Mouse (Mus musculus) kidney, embryonic 15.5 days (tissue): Measurements from ENCODE around the gene Hmga1. TPM values are rescaled to one million over a fixed set of nuclear protein-coding genes. Genes with fewer than 3 reads are reported as not detected.

Source experiments
- ATAC-seq: fragments of 200-750 bp; cut with Nextera tagmentation; replicated peaks from 2 replicates; pipeline ENCODE4 v1.8.0; 2017; ENCODE audit warnings: moderate TSS enrichment; ENCODE audit not compliant: low FRiP score
- H3K27ac ChIP-seq: fragments of 300-500 bp; sonication (generic); 2 replicates; pipeline ENCODE4 v1.5.1; 2015; ENCODE audit warnings: mild to moderate bottlenecking, inconsistent platforms
- H3K27me3 ChIP-seq: fragments of 300-500 bp; sonication (generic); 2 replicates; pipeline ENCODE4 v1.6.1; 2015; ENCODE audit warnings: inconsistent platforms
- H3K36me3 ChIP-seq: fragments of 300-500 bp; sonication (generic); 2 replicates; pipeline ENCODE4 v1.6.1; 2015; ENCODE audit warnings: inconsistent platforms
- H3K4me1 ChIP-seq: fragments of 300-500 bp; sonication (generic); 2 replicates; pipeline ENCODE4 v1.6.1; 2015; ENCODE audit warnings: inconsistent platforms
- H3K4me2 ChIP-seq: fragments of 300-500 bp; sonication (generic); 2 replicates; pipeline ENCODE4 v1.6.1; 2015; ENCODE audit warnings: moderate library complexity, mild to moderate bottlenecking, inconsistent platforms
- H3K4me3 ChIP-seq: fragments of 300-500 bp; sonication (generic); replicated peaks from 2 replicates; pipeline ENCODE4 v1.5.1; 2015; ENCODE audit warnings: mild to moderate bottlenecking, inconsistent platforms
- H3K9ac ChIP-seq: fragments of 300-500 bp; sonication (generic); 2 replicates; pipeline ENCODE4 v1.6.1; 2015; ENCODE audit warnings: mild to moderate bottlenecking, inconsistent platforms
- H3K9me3 ChIP-seq: fragments of 300-500 bp; sonication (generic); replicated peaks from 2 replicates; pipeline ENCODE4 v1.6.1; 2016; ENCODE audit warnings: inconsistent platforms
- WGBS: fragments of 180-500 bp; shearing (Covaris S2); methylation state at CpG from one replicate; pipeline ENCODE4 v1.1.7; 2015; ENCODE audit warnings: mixed read lengths; 5-methylcytosine and 5-hydroxymethylcytosine counted together
- polyA plus RNA-seq: library from polyadenylated mRNA; unstranded; fragments of >200 nt; fragmentation: Nextera tagmentation; extraction: Ambion mirVana; gene quantifications from 2 replicates; pipeline ENCODE4 v1.2.1, GENCODE M21; 2015

Gene Hmga1
- polyA plus RNA-seq, 1 experiment from 2014 or later: 269 TPM

DNA sequence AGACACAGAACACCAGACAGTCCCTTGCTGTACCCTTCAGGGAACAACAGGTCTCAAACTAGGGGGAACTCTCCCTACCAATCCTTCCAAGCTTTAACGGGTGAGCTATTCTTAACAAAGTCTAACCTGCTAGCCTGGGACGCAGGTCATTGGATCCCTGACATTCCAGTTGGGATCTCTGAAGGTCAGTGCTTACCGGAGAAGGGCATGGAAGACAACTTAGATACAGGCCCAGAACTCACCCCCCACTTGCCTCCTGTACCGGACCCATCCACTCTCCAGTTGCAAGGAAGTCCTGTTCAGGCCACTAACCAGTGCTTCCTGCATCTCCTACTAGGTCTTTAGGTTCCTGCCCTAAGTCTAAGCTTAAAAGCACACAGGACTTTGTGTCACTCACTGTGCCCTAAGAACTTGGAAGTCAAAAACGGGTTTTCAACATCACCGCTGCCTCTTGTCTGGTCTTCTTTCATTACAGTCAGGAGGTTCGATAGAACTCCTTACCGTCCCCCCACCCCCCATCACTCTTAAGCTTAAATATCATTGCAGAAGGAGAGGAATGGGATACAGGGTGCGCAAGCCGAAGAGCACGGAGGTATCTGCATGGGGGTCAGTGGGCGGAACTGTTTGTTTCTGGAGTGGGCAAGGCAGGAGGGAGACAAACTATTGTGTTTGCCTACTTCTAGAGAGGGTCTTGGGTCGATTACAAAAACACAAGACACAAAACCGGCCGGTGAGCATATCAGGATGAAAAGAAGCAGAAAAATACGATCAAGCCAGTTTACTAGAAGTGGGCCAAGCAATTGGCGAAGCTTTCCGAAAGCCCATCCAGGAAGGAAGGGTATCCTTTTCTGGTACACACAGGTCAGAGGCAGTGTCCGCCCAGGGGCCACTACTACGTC is 2.0 kb upstream of the Hmga1 start:
- Histone ChIP-seq H3K9ac (peak overlapping the region; percentile 90), H3K4me1 (peaks cover 45% of the 10 kb centered on the region), H3K36me3 (no peaks in the 10 kb centered on the region), H3K4me3 (peak overlapping the region; percentile 86), H3K27me3 (no peaks in the 10 kb centered on the region), H3K4me2 (peak overlapping the region; percentile 90), H3K9me3 (no peaks in the 10 kb centered on the region), H3K27ac (peak overlapping the region; percentile 98)
- 48% methylated on average over 20 of the region's 20 CpGs for WGBS
- ATAC-seq: no peak

DNA sequence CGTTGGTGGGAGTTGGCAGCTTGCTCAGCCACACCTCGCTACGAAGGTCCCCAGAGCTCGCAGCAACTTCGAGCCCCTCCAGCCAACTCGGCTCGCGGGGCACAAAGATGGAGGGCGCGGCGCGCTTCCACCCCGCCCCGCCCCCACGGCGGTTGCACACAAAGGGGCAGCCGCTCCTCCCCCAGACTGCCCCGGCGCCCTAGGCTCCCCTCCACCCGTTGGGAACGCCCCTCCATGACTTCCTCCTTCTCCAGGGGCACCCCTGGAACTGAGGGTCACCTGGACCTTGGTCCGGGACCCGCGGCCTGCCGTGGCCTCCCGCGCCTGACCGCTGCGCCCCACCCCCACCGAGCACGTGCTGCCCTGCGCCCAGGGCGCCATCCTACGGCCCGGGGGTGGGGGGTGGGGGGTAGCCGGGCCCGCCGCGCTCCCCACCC is 1.2 kb upstream of the Hmga1 start:
- Histone ChIP-seq H3K36me3 (peaks cover 3% of the 10 kb centered on the region; the same call in 1 of the 2 replicates), H3K9me3 (no peaks in the 10 kb centered on the region), H3K9ac (peak overlapping the region; percentile 90), H3K4me1 (peaks cover 46% of the 10 kb centered on the region), H3K4me3 (peak overlapping the region; percentile 86), H3K27me3 (no peaks in the 10 kb centered on the region), H3K4me2 (peak overlapping the region; percentile 90), H3K27ac (peak overlapping the region; percentile 98)
- ATAC-seq: peak; percentile 13
- WGBS: under 1% methylated on average over 39 of the region's 39 CpGs

DNA sequence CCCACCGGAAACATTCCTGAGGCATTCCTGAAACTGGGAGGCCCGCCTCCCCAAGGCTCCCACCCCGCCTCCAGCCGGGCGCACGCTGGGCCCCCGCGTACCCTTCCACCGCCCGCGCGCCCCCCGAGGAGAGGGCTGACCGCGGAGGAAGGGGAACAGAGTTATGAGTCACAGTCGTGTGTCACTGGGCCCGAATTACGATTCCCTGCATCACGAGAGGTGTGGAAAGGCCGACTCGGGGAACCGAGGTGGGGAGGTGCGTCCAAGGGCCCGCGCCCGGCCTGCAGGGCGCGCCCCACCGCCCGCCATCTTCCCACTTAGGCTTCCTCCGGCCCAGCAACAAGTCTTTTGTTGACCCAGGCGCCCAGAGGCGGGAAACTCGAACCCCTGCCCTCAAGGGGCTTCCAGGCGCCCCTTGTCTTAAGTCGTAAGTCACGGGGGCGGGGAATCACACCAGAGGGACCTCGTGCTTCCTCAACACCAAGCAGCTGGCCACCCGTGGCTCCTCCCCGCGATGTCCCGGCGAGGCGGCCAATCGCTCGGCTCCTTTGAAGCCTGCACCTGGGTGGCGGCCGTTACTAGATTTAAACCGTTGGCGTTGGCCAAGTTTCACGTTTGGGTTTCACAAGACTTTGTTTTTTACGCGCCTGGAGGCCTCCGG is 655 bp upstream of the Hmga1 start:
- 0% methylated on average over 55 of the region's 55 CpGs for WGBS
- Histone ChIP-seq H3K4me3 (peak overlapping the region; percentile 86), H3K27ac (peak overlapping the region; percentile 98), H3K27me3 (no peaks in the 10 kb centered on the region), H3K4me1 (peaks cover 48% of the 10 kb centered on the region), H3K9ac (peak overlapping the region; percentile 90), H3K36me3 (peaks cover 6% of the 10 kb centered on the region; the same call in 1 of the 2 replicates), H3K4me2 (peak overlapping the region; percentile 90), H3K9me3 (no peaks in the 10 kb centered on the region)
- ATAC-seq: peak; percentile 58

DNA sequence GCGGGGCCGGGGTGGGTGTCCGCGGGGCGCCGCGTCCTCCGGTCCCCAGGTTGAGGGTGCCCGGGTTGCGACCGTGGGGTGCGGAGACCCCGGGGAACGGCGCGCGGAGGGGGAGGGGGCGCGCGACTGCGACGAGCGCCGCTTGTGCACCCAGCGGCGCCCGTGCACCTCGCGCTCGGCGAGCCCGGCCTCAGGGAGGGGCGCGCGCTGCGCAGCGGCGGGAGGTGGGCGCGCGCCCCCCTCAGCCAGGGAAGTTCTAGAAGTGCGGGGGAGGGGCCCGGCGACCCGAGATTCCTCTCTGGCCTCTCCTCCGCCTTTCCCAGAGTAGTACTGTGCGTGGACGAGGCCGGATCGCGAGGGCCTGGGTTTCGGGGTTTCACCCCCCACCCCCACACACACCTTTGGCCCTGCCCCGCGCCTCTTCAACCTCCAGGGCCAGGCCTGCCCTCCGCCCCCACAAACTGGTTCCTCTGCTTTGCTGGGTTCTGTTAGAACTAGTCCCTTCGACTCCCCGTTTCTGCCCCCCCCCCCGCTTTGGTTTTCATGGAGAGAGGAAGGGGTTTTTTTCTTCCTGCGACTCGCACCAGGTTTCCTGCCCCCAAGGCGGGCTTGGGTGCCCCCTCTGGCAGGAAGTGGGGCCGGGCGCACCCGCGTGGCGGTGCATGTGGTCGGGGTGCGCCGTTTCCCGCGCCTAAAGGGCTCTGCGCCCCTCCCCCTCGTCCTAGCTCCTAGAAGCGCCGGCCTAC is 1.1 kb downstream of the Hmga1 start:
- WGBS: under 1% methylated on average over 57 of the region's 75 CpGs
- Histone ChIP-seq H3K9ac (peak overlapping the region; percentile 90), H3K4me1 (peaks cover 54% of the 10 kb centered on the region), H3K4me2 (peak overlapping the region; percentile 90), H3K4me3 (peak overlapping the region; percentile 86), H3K27me3 (no peaks in the 10 kb centered on the region), H3K36me3 (peaks cover 19% of the 10 kb centered on the region), H3K27ac (peak overlapping the region; percentile 98), H3K9me3 (no peaks in the 10 kb centered on the region)
- peak; percentile 16 for ATAC-seq

DNA sequence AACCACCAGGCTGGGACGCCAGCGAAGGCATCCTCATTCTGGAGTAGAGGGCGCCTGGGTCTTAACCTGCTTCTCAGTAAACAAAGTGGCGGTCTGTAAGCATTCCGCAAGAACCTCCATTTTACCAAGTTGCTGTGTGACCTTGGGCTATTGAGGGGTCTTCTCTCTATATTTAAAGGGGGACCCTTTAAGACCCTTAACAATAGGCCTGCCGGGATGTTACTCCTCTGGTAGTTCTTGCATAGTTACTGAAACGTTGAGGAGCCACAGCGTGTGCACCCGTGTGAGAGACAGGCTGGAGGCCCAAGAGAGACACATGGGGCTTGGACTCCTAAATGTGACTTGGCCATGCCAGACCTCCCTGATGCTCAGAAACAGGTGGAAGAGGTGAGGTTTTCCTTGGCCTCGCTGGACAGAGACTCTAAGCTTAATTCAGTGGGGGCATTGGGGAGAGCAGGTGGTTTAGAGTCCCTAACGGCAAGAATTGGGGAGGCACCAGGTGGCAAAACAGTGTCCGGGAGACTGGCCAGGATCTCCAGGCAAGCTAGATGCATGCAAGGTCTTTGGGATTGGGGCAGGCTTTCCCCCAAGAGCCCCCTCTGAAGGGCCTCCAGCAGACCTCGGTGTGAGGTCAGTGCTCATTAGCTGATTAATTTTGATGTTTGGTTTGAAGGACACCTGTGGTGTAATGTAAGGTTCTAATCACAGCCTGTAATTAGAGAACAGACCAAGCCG is 1.8 kb downstream of the Hmga1 start:
- Histone ChIP-seq H3K27me3 (no peaks in the 10 kb centered on the region), H3K9me3 (no peaks in the 10 kb centered on the region), H3K4me3 (peak overlapping the region; percentile 86), H3K9ac (peak overlapping the region; percentile 90), H3K27ac (peak overlapping the region; percentile 98), H3K36me3 (peaks cover 19% of the 10 kb centered on the region), H3K4me2 (peak overlapping the region; percentile 90), H3K4me1 (peaks cover 54% of the 10 kb centered on the region)
- WGBS: 5% methylated on average over 14 of the region's 14 CpGs
- no peak for ATAC-seq

DNA sequence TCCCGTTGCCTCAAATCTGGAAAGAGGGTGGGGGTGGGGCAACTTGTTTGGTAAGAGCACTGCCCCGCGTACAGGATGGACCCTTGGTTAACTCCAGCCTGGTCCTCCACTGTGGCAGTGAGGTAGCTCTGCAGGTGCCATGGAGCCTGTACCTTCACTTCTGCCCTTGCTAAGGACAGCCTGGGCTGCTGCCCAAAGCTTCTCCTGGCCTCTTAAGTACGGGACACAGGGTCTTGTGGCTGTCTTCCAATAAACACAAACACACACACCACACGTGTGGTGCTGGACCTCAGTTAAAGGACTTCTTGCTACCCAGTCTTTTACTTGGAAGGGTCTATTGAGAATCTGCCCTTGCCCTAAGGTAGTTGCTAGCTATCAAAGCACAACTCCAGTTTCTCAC is 2.5 kb downstream of the Hmga1 start:
- 9% methylated on average over 5 of the region's 5 CpGs for WGBS
- Histone ChIP-seq H3K27ac (0 out of 2 replicates have a peak overlapping the region, but pooled peaks have one; percentile 14), H3K4me2 (peak overlapping the region; percentile 90), H3K9ac (peak overlapping the region; percentile 23; the same call in 1 of the 2 replicates), H3K4me1 (peaks cover 58% of the 10 kb centered on the region), H3K4me3 (peak overlapping the region; percentile 86), H3K36me3 (peaks cover 23% of the 10 kb centered on the region), H3K27me3 (no peaks in the 10 kb centered on the region), H3K9me3 (no peaks in the 10 kb centered on the region)
- no peak for ATAC-seq

DNA sequence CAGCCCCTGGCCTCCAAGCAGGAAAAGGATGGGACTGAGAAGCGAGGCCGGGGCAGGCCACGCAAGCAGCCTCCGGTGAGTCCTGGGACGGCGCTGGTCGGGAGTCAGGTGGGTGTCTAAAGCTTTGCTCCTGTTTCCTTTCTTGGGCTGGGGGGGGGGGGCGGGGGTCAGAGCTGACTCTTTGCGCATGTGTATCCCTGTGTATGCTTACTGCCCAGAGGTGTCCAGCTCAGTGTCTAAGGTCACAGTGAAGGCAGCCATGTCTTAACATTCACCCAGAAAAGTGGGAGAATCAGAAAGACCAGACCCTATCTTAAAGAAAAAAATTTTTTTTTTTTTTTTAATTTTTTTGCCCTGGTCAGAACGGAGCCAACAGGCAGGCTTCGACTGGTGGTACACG is 3.3 kb downstream of the Hmga1 start:
- no peaks in the 10 kb centered on the region for H3K27me3 ChIP-seq
- H3K9ac ChIP-seq: no peak overlapping the region
- H3K4me1 ChIP-seq: peaks cover 60% of the 10 kb centered on the region
- ATAC-seq: no peak
- 61% methylated on average over 8 of the region's 12 CpGs for WGBS
- peak overlapping the region; percentile 90 for H3K4me2 ChIP-seq
- H3K27ac ChIP-seq: no peak overlapping the region
- peaks cover 26% of the 10 kb centered on the region for H3K36me3 ChIP-seq
- no peak overlapping the region for H3K4me3 ChIP-seq
- H3K9me3 ChIP-seq: no peaks in the 10 kb centered on the region

DNA sequence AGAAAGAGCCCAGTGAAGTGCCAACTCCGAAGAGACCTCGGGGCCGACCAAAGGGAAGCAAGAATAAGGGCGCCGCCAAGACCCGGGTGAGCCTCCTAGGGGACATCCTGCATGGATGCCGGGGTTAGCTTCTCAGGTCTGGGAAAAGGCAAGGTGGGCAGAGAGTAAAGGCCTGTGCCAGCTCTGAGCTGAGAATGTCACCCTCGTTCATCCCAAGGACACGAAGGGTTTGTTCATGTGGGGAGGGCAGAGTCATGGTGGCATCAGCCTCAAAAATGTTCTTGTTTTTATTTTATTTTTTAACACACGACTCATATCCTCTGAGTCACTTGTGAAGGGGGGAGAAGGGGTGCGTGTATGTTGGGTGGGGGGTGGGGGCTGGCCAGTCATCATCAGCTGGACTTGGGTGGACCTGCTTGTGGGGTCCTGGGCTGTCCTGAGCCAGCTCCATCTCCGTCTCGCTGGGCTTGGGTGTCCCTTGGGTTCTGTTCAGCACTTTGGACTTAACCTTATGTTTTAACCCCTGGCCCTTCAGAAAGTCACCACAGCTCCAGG is 4.7 kb downstream of the Hmga1 start:
- Histone ChIP-seq H3K4me3 (no peak overlapping the region), H3K9ac (no peak overlapping the region), H3K9me3 (no peaks in the 10 kb centered on the region), H3K27me3 (no peaks in the 10 kb centered on the region), H3K4me2 (no peak overlapping the region), H3K4me1 (peaks cover 56% of the 10 kb centered on the region), H3K27ac (no peak overlapping the region), H3K36me3 (peaks cover 26% of the 10 kb centered on the region)
- 84% methylated on average over 13 of the region's 13 CpGs for WGBS
- ATAC-seq: no peak

DNA sequence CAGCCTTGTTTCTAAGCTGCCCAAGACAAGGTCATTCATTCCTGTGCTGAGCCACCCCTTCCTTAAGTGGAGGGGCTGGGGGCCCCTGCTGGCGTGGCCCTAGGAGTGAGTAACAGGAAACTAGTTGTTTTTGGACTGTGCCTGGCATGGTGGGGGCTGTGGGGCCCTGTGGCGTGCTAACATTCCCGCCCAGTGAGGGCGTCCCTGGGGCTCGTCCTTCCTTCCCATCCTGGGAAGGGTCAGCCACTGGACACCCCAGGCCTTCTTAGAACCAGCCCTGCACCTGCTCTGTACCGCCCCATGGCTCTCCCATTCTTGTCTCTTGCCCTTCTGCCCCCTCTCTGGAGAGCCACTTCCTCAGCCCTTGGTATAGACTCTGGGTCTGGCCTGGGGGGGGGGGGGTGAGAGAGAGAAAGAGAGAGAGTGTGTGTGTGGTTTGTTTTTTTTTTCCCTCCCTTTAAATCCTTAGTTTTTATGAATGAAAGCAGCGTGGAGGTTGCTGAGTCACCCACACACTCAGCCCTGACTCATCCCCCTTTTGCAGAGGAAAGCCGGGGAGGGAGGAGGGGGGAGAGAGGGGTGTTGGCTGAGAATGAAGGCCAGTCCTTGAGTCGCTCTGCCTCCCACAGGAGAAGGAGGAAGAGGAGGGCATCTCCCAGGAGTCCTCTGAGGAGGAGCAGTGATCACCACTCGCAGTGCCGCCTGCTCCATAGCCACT is 5.7 kb downstream of the Hmga1 start:
- no peak overlapping the region for H3K4me3 ChIP-seq
- no peak overlapping the region for H3K9ac ChIP-seq
- no peaks in the 10 kb centered on the region for H3K27me3 ChIP-seq
- H3K4me1 ChIP-seq: peaks cover 61% of the 10 kb centered on the region
- H3K4me2 ChIP-seq: no peak overlapping the region
- 38% methylated on average over 8 of the region's 11 CpGs for WGBS
- no peaks in the 10 kb centered on the region for H3K9me3 ChIP-seq
- ATAC-seq: no peak
- H3K36me3 ChIP-seq: peaks cover 26% of the 10 kb centered on the region
- H3K27ac ChIP-seq: no peak overlapping the region

DNA sequence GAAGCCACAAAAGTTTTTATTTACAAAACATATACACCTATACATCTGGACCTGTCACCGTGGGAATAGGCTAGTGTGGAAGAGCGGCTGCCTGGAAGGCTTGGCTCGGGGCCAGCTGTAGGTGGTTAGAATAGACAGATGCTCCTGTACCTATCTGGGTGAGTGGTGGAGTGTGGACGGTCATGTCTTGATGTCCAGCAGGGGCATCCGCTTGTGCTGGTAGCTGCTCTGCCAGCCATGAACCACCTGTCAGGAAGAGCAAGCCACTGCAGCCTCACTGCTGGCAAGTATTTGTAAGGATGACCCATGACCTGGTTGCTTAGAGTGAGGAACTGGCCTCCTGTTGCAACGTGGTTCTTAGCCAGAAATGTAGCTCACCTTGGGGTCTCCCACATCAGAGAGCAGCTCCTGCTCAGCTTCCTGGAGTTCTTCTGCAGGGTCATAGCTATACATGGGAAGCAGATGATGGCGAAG is 7.5 kb downstream of the Hmga1 start:
- H3K36me3 ChIP-seq: peaks cover 26% of the 10 kb centered on the region
- 56% methylated on average over 7 of the region's 7 CpGs for WGBS
- peak overlapping the region; percentile 99; the same call in 1 of the 2 replicates for H3K4me2 ChIP-seq
- no peak overlapping the region for H3K9ac ChIP-seq
- no peaks in the 10 kb centered on the region for H3K27me3 ChIP-seq
- no peak overlapping the region for H3K27ac ChIP-seq
- no peak for ATAC-seq
- H3K9me3 ChIP-seq: no peaks in the 10 kb centered on the region
- no peak overlapping the region for H3K4me3 ChIP-seq
- H3K4me1 ChIP-seq: peaks cover 49% of the 10 kb centered on the region
